Mouse (Mus musculus): Measurements from ENCODE around the gene Acad9. TPM values are rescaled to one million over a fixed set of nuclear protein-coding genes. Genes with fewer than 3 reads are reported as not detected.

The Acad9 gene
- polyA plus RNA-seq (2015; fragmentation: Nextera tagmentation; extraction: Ambion mirVana), result 85.2 and 94.4 TPM in 2 replicates

- Histone ChIP-seq H3K27me3 (replicated peaks) (peaks cover 26% of the 10 kb centered on the region), H3K9ac (replicated peaks) (peak within 1 kb of the TSS; percentile 94), H3K4me3 (replicated peaks) (peak within 1 kb of the TSS; percentile 98), H3K36me3 (peaks cover 19% of the 10 kb centered on the region), H3K27ac (replicated peaks) (peak within 1 kb of the TSS; percentile 83), H3K9me3 (replicated peaks) (no peaks in the 10 kb centered on the region), H3K4me1 (peaks cover 32% of the 10 kb centered on the region), H3K4me2 (peak within 1 kb of the TSS; percentile 85)
- ATAC-seq (ENCODE audit: low FRiP score), result peak; percentile 99
- under 1% methylated on average over 49 of the region's 49 CpGs for WGBS
Measured at GRCm38 (mm10) chr3:36065843-36066651, at the start of gene Acad9. Acad9 (plus strand) TSS chr3:36065979.

DNA sequence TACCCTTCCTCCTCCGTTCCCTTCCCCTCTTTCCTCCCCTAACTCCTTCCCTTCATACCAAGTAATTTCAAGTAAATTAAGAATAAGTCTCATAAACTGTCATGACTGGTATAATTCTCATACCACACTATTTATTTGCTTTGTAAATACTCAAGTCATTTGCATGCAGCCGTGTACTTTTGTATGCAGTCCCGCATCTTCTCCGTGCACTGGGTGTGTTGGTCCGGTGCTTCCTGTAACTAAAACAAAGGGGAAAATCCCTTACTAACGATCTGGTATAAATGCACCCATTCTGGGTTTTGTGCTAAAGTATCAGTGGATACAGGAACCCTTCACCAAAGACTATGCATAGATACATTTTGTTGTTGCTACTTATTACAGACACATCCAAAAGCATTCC is 40.0 kb upstream of the Acad9 start:
- H3K9ac ChIP-seq (replicated peaks), result no peak overlapping the region
- no peak for ATAC-seq (ENCODE audit: low FRiP score)
- no peaks in the 10 kb centered on the region for H3K36me3 ChIP-seq
- H3K4me2 ChIP-seq, result no peak overlapping the region
- no peak overlapping the region for H3K4me3 ChIP-seq (replicated peaks)
- H3K4me1 ChIP-seq, result no peaks in the 10 kb centered on the region
- no peaks in the 10 kb centered on the region for H3K9me3 ChIP-seq (replicated peaks)
- no peak overlapping the region for H3K27ac ChIP-seq (replicated peaks)
- 88% methylated on average over 6 of the region's 6 CpGs for WGBS
- no peaks in the 10 kb centered on the region for H3K27me3 ChIP-seq (replicated peaks)

DNA sequence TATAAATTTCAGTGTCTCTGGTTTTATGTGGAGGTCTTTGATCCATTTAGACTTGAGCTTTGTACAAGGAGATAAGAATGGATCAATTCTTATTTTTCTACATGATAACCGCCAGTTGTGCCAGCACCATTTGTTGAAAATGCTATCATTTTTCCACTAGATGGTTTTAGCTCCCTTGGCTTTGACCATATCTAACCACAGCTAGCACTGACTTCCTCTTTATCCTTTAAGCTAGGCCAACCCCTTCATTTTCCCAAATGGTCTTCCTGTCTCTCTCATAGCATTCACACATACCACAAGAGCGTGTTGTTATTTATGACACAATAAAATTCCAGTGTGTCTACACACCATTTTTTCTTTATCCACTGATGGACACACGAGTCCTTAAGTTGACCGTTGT is 35.8 kb upstream of the Acad9 start:
- Histone ChIP-seq H3K36me3 (no peaks in the 10 kb centered on the region), H3K4me3 (replicated peaks) (no peak overlapping the region), H3K4me2 (no peak overlapping the region), H3K9me3 (replicated peaks) (no peaks in the 10 kb centered on the region), H3K27me3 (replicated peaks) (no peaks in the 10 kb centered on the region), H3K9ac (replicated peaks) (no peak overlapping the region), H3K4me1 (no peaks in the 10 kb centered on the region), H3K27ac (replicated peaks) (no peak overlapping the region)
- WGBS, result 88% methylated on average over 4 of the region's 4 CpGs
- no peak for ATAC-seq (ENCODE audit: low FRiP score)

DNA sequence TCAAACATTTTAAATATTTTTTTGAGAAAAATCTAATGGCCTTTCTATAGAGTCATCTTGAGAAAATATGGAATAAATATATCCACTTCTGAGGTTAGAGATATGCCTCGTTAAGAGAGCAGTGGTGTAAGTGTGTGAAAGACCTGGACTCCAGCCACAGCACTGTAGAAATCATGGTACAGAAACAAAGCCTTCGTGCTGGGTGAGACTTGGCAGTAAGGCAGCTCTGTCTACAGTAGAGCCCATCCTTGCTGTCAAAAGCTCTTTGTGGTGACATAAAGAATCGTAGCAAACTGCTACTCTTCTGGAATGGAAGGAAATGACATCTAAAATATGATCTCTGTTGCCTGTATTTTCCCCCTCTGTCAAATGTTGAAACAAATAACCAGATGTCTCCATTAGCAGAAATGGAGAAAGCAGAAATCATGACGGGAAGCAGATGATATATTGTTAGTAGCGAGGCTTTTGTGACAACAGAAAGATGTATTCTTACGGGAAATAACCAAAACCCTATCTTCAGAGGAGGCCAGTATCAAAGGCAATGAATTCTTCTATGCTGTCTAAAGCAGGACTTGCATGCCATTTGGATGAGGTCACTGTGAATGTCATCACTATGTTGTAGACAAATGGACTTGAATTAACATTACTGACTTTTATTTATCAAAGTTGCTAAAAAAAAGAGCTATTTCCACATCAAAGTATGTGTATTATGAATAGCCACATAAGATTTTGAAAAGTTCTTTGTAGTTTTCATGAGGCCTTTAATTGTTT is 33.9 kb upstream of the Acad9 start:
- ATAC-seq (ENCODE audit: low FRiP score), result no peak
- H3K27me3 ChIP-seq (replicated peaks), result no peaks in the 10 kb centered on the region

DNA sequence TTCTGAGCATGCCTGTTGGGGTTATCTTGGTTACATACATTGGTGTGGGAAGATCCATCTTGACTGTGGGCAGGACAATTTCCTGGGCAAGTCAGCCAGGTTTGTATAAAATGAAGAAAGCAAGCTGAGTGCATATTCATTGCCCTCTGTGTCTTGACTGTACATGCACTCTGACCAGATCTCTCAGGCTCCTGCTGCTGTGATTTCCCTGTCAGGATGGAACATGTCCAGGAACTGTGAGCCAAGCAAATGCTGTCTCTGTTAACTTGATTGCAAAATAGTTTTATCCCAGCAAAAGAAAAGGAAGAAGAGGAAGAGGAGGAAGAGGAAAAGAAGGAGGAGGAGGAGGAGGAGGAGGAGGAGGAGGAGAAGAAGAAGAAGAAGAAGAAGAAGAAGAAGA is 21.3 kb upstream of the Acad9 start:
- Histone ChIP-seq H3K27me3 (replicated peaks) (no peaks in the 10 kb centered on the region), H3K4me2 (no peak overlapping the region), H3K9ac (replicated peaks) (no peak overlapping the region), H3K4me3 (replicated peaks) (no peak overlapping the region), H3K36me3 (no peaks in the 10 kb centered on the region), H3K9me3 (replicated peaks) (no peaks in the 10 kb centered on the region), H3K27ac (replicated peaks) (no peak overlapping the region), H3K4me1 (no peaks in the 10 kb centered on the region)
- no peak for ATAC-seq (ENCODE audit: low FRiP score)

More for the DNA sequence above, 33.9 kb upstream of the Acad9 start:
- Histone ChIP-seq H3K4me2 (no peak overlapping the region), H3K36me3 (no peaks in the 10 kb centered on the region), H3K27ac (replicated peaks) (no peak overlapping the region; the same call in 1 of the 2 replicates), H3K4me3 (replicated peaks) (no peak overlapping the region), H3K4me1 (no peaks in the 10 kb centered on the region), H3K9me3 (replicated peaks) (no peaks in the 10 kb centered on the region), H3K9ac (replicated peaks) (no peak overlapping the region)
- 62% methylated on average over 6 of the region's 6 CpGs for WGBS

DNA sequence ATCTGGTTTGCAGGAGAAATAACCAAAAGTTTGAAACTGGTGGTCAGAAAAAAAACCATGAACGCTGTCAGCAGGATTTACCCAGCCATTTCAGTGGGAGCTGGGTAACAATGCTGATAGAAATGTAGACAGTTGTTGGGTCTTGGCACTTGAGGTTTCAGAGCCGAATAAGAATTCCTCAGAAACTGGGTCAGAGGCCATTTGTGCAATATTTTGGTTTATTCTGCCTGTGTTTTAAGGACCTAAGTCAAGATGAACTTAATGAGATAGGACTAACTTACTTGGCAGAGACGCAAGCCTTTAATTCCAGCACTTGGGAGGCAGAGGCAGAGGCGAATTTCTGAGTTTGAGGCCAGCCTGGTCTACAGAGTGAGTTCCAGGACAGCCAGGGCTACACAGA is 20.7 kb upstream of the Acad9 start:
- WGBS, result 82% methylated on average over 4 of the region's 4 CpGs
- H3K4me3 ChIP-seq (replicated peaks), result no peak overlapping the region

GRCm38 (mm10) chr3:36049106-36049505 is 16.7 kb upstream of the Acad9 start:
- Histone ChIP-seq H3K27ac (replicated peaks) (no peak overlapping the region), H3K36me3 (no peaks in the 10 kb centered on the region), H3K9ac (replicated peaks) (no peak overlapping the region), H3K4me2 (no peak overlapping the region), H3K4me3 (replicated peaks) (no peak overlapping the region), H3K27me3 (replicated peaks) (no peaks in the 10 kb centered on the region), H3K9me3 (replicated peaks) (no peaks in the 10 kb centered on the region), H3K4me1 (no peaks in the 10 kb centered on the region)
- no peak for ATAC-seq (ENCODE audit: low FRiP score)
- 79% methylated on average over 1 of the region's 1 CpGs for WGBS

More for the DNA sequence above, 20.7 kb upstream of the Acad9 start:
- Histone ChIP-seq H3K27me3 (replicated peaks) (no peaks in the 10 kb centered on the region), H3K9ac (replicated peaks) (no peak overlapping the region), H3K9me3 (replicated peaks) (no peaks in the 10 kb centered on the region), H3K4me2 (no peak overlapping the region), H3K4me1 (no peaks in the 10 kb centered on the region), H3K36me3 (no peaks in the 10 kb centered on the region), H3K27ac (replicated peaks) (no peak overlapping the region)
- ATAC-seq (ENCODE audit: low FRiP score), result no peak

GRCm38 (mm10) chr3:36053447-36053846 is 12.3 kb upstream of the Acad9 start, which contains the start of gene Ccdc144b:
Ccdc144b (minus strand) TSS chr3:36053547.
- no peak for ATAC-seq (ENCODE audit: low FRiP score)

GRCm38 (mm10) chr3:36060096-36060850 is 5.5 kb upstream of the Acad9 start:
- Histone ChIP-seq H3K27me3 (replicated peaks) (peaks cover 28% of the 10 kb centered on the region), H3K27ac (replicated peaks) (no peak overlapping the region), H3K9me3 (replicated peaks) (no peaks in the 10 kb centered on the region), H3K36me3 (no peaks in the 10 kb centered on the region), H3K4me2 (no peak overlapping the region), H3K9ac (replicated peaks) (no peak overlapping the region), H3K4me3 (replicated peaks) (no peak overlapping the region), H3K4me1 (peaks cover 4% of the 10 kb centered on the region; the same call in 1 of the 2 replicates)
- ATAC-seq (ENCODE audit: low FRiP score), result peak; percentile 66; the same call in 1 of the 2 replicates
- WGBS, result 38% methylated on average over 8 of the region's 8 CpGs

More at GRCm38 (mm10) chr3:36053447-36053846, 12.3 kb upstream of the Acad9 start, which contains the start of gene Ccdc144b:
- Histone ChIP-seq H3K27me3 (replicated peaks) (no peaks in the 10 kb centered on the region), H3K9ac (replicated peaks) (no peak within 1 kb of the TSS), H3K4me2 (no peak within 1 kb of the TSS), H3K4me1 (no peaks in the 10 kb centered on the region), H3K36me3 (no peaks in the 10 kb centered on the region), H3K9me3 (replicated peaks) (no peaks in the 10 kb centered on the region), H3K4me3 (replicated peaks) (no peak within 1 kb of the TSS), H3K27ac (replicated peaks) (no peak within 1 kb of the TSS)
- 90% methylated on average over 6 of the region's 6 CpGs for WGBS

DNA sequence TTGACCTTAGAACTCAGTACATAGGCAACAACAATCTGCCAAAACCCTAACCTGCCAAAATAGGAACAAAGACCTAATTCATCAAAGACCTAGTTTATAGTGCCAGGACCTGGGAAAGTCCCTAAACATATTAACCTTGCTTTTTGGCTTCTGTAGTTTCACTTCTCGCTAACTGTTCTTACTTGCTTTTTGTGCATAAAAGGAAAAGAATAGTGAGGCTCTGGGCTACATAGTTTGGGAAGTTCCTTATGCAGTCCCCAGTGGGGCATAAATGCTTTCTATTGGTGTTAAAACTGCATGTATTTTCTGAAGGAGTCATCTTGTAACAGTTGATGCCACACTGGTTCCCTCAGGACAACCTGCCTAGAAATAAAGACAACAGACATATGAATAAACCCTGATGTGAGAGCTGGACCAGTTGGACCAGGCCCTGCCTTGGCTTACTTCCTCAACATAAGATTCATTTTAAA is 1.2 kb upstream of the Acad9 start:
- H3K9me3 ChIP-seq (replicated peaks), result no peaks in the 10 kb centered on the region
- H3K4me2 ChIP-seq, result no peak overlapping the region
- H3K9ac ChIP-seq (replicated peaks), result no peak overlapping the region
- H3K36me3 ChIP-seq, result peaks cover 9% of the 10 kb centered on the region
- H3K27ac ChIP-seq (replicated peaks), result no peak overlapping the region
- no peak overlapping the region for H3K4me3 ChIP-seq (replicated peaks)
- WGBS, result 93% methylated on average over 1 of the region's 1 CpGs
- H3K4me1 ChIP-seq, result peaks cover 32% of the 10 kb centered on the region
- peaks cover 28% of the 10 kb centered on the region for H3K27me3 ChIP-seq (replicated peaks)
- no peak for ATAC-seq (ENCODE audit: low FRiP score)

GRCm38 (mm10) chr3:36065166-36065565 is 613 bp upstream of the Acad9 start:
- Histone ChIP-seq H3K9me3 (replicated peaks) (no peaks in the 10 kb centered on the region), H3K27me3 (replicated peaks) (peaks cover 28% of the 10 kb centered on the region), H3K36me3 (peaks cover 11% of the 10 kb centered on the region), H3K9ac (replicated peaks) (no peak overlapping the region), H3K27ac (replicated peaks) (no peak overlapping the region), H3K4me1 (peaks cover 32% of the 10 kb centered on the region), H3K4me3 (replicated peaks) (peak overlapping the region; percentile 98), H3K4me2 (peak overlapping the region; percentile 85)
- WGBS, result 95% methylated on average over 2 of the region's 2 CpGs
- ATAC-seq (ENCODE audit: low FRiP score), result peak; percentile 9; the same call in 1 of the 2 replicates
